Mouse (Mus musculus): Measurements from ENCODE around the gene Synj2.

GRCm38 (mm10) chr17:5998235-5998500, 57.1 kb downstream of the Synj2 start:
- TF ChIP-seq CTCF (IDR thresholded peaks at IDR 0.05; ENCODE audit: low read depth) (no peak), EP300 (IDR thresholded peaks at IDR 0.05; ENCODE audit: low read depth) (no peak)
